ENCODE assay signal across 16 mouse cellular contexts in genomic region chr16:19973480-19973879, GRCm38 (mm10). TPM values are rescaled to one million over a fixed set of nuclear protein-coding genes. Genes with fewer than 3 reads are reported as not detected.
A peak's percentile ranks its signal among the peaks of the same experiment; 100 is the strongest.
DNase-seq lines count a peak whose midpoint lies in the region; ATAC-seq and TF ChIP-seq lines count a peak whose summit lies in the region.
"Had no signal": no experiment of that assay in that cellular context is flagged by ENCODE, and none has a peak within 500 bp of the region (broad histone marks: within the 10 kb centered on the region; RNA-seq: fewer than 3 reads in every experiment).

No protein-coding gene starts in this region.

- H3K4me1 ChIP-seq in lung, postnatal 0 days (ENCODE audit: insufficient read depth, low read depth, low read length), result no peaks in the 10 kb centered on the region
- no peaks in the 10 kb centered on the region for H3K4me1 ChIP-seq in forebrain, embryonic 13.5 days
- H3K4me1 ChIP-seq: embryonic facial prominence, embryonic 13.5 days; hindbrain, embryonic 10.5 days; limb, embryonic 15.5 days had no signal

- H3K9ac ChIP-seq in lung, postnatal 0 days (replicated peaks; ENCODE audit: low read depth), result no peak overlapping the region
- H3K9ac ChIP-seq in forebrain, embryonic 13.5 days, result no peak overlapping the region
- H3K9ac ChIP-seq: embryonic facial prominence, embryonic 13.5 days; heart, embryonic 13.5 days; limb, embryonic 15.5 days had no signal

- H3K4me3 ChIP-seq in lung, postnatal 0 days (ENCODE audit: low read depth, low read length), result no peak overlapping the region
- H3K4me3 ChIP-seq in forebrain, embryonic 13.5 days, result no peak overlapping the region
- H3K4me3 ChIP-seq: embryonic facial prominence, embryonic 13.5 days; heart, embryonic 13.5 days; hindbrain, embryonic 10.5 days; limb, embryonic 15.5 days had no signal

- no peak for TF ChIP-seq EP300 in lung, postnatal 0 days (IDR thresholded peaks at IDR 0.05)

- DNase-seq in heart, adult 11 months, result peak; percentile 93
- DNase-seq in heart, adult 8-10 months (ENCODE audit: low spot score), result no peak
- peak; percentile 42 for DNase-seq in lung, postnatal 0 days (ENCODE audit: low spot score)
- DNase-seq in lung, postnatal 10 days, result no peak
- DNase-seq in cerebellum, postnatal 36 days, result no peak
- DNase-seq: adrenal gland, postnatal 10 days; cerebellum, postnatal 10 days; gastrocnemius, postnatal 25 days; kidney, postnatal 10 days had no signal

- no peak for TF ChIP-seq CTCF in lung, postnatal 0 days (IDR thresholded peaks at IDR 0.05)

- no peaks in the 10 kb centered on the region for H3K27me3 ChIP-seq in lung, postnatal 0 days (replicated peaks; ENCODE audit: insufficient read depth, low read length)
- no peaks in the 10 kb centered on the region for H3K27me3 ChIP-seq in forebrain, embryonic 13.5 days
- H3K27me3 ChIP-seq: embryonic facial prominence, embryonic 13.5 days; heart, embryonic 13.5 days; limb, embryonic 15.5 days had no signal

- H3K27ac ChIP-seq in lung, postnatal 0 days (ENCODE audit: low read length), result no peak overlapping the region
- H3K27ac ChIP-seq in forebrain, embryonic 13.5 days, result no peak overlapping the region
- H3K27ac ChIP-seq: embryonic facial prominence, embryonic 13.5 days; heart, embryonic 13.5 days; hindbrain, embryonic 10.5 days; limb, embryonic 15.5 days had no signal

- H3K9me3 ChIP-seq in lung, postnatal 0 days (ENCODE audit: low read length), result no peaks in the 10 kb centered on the region
- no peaks in the 10 kb centered on the region for H3K9me3 ChIP-seq in forebrain, embryonic 13.5 days (replicated peaks)
- H3K9me3 ChIP-seq: embryonic facial prominence, embryonic 13.5 days; hindbrain, embryonic 10.5 days; limb, embryonic 15.5 days had no signal

- H3K4me2 ChIP-seq in lung, postnatal 0 days (replicated peaks; ENCODE audit: low read depth, low read length), result no peak overlapping the region
- no peak overlapping the region for H3K4me2 ChIP-seq in forebrain, embryonic 13.5 days
- H3K4me2 ChIP-seq: embryonic facial prominence, embryonic 13.5 days; heart, embryonic 13.5 days; limb, embryonic 15.5 days had no signal

- H3K36me3 ChIP-seq in lung, postnatal 0 days (ENCODE audit: insufficient read depth, low read length), result no peaks in the 10 kb centered on the region
- no peaks in the 10 kb centered on the region for H3K36me3 ChIP-seq in forebrain, embryonic 13.5 days (ENCODE audit: poor library complexity, severe bottlenecking)
- H3K36me3 ChIP-seq: embryonic facial prominence, embryonic 13.5 days; hindbrain, embryonic 10.5 days; limb, embryonic 15.5 days had no signal

- 82% methylated on average over 1 of the region's 1 CpGs for WGBS in lung, postnatal 0 days
- 94% methylated on average over 1 of the region's 1 CpGs for WGBS in forebrain, embryonic 13.5 days

- ATAC-seq in lung, postnatal 0 days, result no peak
- peak; percentile 79 for ATAC-seq in granulocyte monocyte progenitor cell, adult 5-6 weeks (replicated peaks; ENCODE audit: poor library complexity, severe bottlenecking)
- peak; percentile 73; the same call in 1 of the 2 replicates for ATAC-seq in monocyte, adult 5-6 weeks (replicated peaks; ENCODE audit: insufficient number of reproducible peaks, low FRiP score, low TSS enrichment, poor library complexity, severe bottlenecking)
- ATAC-seq in forebrain, embryonic 13.5 days, result no peak

RNA-seq across cellular contexts. Expression of gene Klhl6, which starts 9.4 kb away (rescaled TPM):
- total RNA-seq in heart, adult 8-10 months (2022), result 1 to 10 TPM; 3.3 to 4.2 (median 4.0) TPM
- polyA plus RNA-seq in lung, postnatal 0 days (2015; fragmentation: Nextera tagmentation; extraction: Ambion mirVana), result 7.7 and 10.0 TPM in 2 replicates
- 57.2 and 59.7 TPM in 2 replicates for total RNA-seq in granulocyte monocyte progenitor cell, adult 5-6 weeks (2014; fragmentation: Nextera tagmentation)
- 82.5 and 87.3 TPM in 2 replicates for total RNA-seq in granulocyte monocyte progenitor cell, adult 5-6 weeks (2017)
- total RNA-seq in monocyte, adult 5-6 weeks (2017), result 120 to 251 TPM (median 163 TPM) in 3 replicates
- 3.9 and 5.0 TPM in 2 replicates for polyA plus RNA-seq in forebrain, embryonic 13.5 days (2015; fragmentation: Nextera tagmentation; extraction: Ambion mirVana)

Comparison
In these comparisons a context has a peak if more than half of its experiments do, and no peak if none do; other contexts are left out.
1. DNase-seq: peak in heart, adult 11 months (single experiment) and lung, postnatal 0 days (single experiment); none in heart, adult 8-10 months (single experiment), lung, postnatal 10 days (single experiment) and cerebellum, postnatal 36 days (0 of 2).
2. ATAC-seq: peak in granulocyte monocyte progenitor cell, adult 5-6 weeks (single experiment) and monocyte, adult 5-6 weeks (single experiment); none in lung, postnatal 0 days (single experiment) and forebrain, embryonic 13.5 days (single experiment).
3. RNA of gene Klhl6, which starts 9.4 kb away (total RNA-seq): 120 to 251 TPM in monocyte, adult 5-6 weeks and 57.2 to 87.3 TPM in granulocyte monocyte progenitor cell, adult 5-6 weeks; 3.3 to 4.2 TPM in heart, adult 8-10 months; every median in the first group is over 10 times any median in the second.